Mouse (Mus musculus) lung, postnatal 0 days (tissue): Measurements from ENCODE around the gene Trim59.

Experiments
- CTCF ChIP-seq: IDR thresholded peaks from 2 replicates; pipeline ENCODE4 v1.5.1; 2016; ENCODE audit warnings: antibody characterized with exemption, mild to moderate bottlenecking
- EP300 ChIP-seq: IDR thresholded peaks from 2 replicates; pipeline ENCODE4 v1.6.1; 2016; ENCODE audit warnings: antibody characterized with exemption, mild to moderate bottlenecking, control low read depth

GRCm38 (mm10) chr3:69002781-69003180 is 41.8 kb downstream of the Trim59 start:
- TF ChIP-seq CTCF (peak; percentile 29), EP300 (no peak)
